Mouse (Mus musculus): Measurements from ENCODE around the gene Tcf7l2. TPM values are rescaled to one million over a fixed set of nuclear protein-coding genes. Genes with fewer than 3 reads are reported as not detected.

Gene Tcf7l2
- total and polyA plus RNA-seq, 2 experiments: 3.2 to 14.6 TPM

DNA sequence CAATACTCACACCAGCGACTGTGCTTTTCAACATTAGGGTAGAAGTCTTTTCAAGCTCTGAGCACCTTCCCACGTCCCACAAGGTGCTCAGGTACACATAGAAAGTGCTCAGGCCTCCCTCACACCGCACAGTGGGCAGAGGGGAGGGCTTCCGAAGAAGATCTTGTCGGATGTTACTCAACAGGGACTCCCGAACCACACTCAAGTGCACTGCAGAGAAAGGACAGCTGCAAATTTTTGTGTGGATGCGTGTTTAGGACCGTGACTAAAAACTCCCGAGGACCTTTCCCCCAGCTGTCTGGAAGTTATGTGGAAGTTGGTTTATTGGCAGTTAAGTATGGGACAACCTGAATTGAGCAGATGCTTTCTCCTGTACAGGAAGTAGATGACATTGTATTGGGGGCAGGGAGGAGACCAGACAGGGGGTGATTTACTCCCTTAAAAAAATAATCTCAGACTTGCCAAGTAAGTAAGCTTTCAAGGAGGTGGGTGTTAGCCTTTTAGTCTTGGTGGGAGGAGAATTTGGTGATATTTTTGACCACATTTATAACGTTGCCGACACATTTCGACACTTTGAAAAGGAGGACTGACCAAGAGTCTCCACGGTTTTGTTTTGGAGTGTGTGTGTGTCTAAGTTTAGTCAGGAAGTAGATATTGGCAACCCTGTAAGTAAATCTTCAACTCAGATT, 5.8 kb downstream of the Tcf7l2 start:
- no peak overlapping the region for H3K9ac ChIP-seq (ENCODE audit: low read depth, low read length)
- peaks cover 22% of the 10 kb centered on the region for H3K36me3 ChIP-seq (ENCODE audit: control insufficient read depth, insufficient read depth, low read length)
- H3K79me2 ChIP-seq (ENCODE audit: control insufficient read depth, insufficient read depth, low read length): peaks cover 42% of the 10 kb centered on the region
- H3K4me1 ChIP-seq (ENCODE audit: control insufficient read depth, insufficient read depth, low read length): peaks cover 6% of the 10 kb centered on the region
- 68% methylated on average over 13 of the region's 13 CpGs for WGBS
- H3K4me3 ChIP-seq (ENCODE audit: insufficient read depth, low read depth, low read length): no peak overlapping the region
- no peaks in the 10 kb centered on the region for H3K27me3 ChIP-seq (ENCODE audit: control insufficient read depth, insufficient read depth, low read length)
- no peak for DNase-seq (ENCODE audit: extremely low read depth, low read depth, low spot score)
- no peak for TF ChIP-seq POLR2A (IDR thresholded peaks at IDR 0.05; ENCODE audit: extremely low read depth, insufficient read depth, low read length)
- no peak for TF ChIP-seq CTCF (IDR thresholded peaks at IDR 0.05; ENCODE audit: low read depth, low read length)
- H3K27ac ChIP-seq (replicated peaks; ENCODE audit: insufficient read depth, low read depth, low read length): no peak overlapping the region

DNA sequence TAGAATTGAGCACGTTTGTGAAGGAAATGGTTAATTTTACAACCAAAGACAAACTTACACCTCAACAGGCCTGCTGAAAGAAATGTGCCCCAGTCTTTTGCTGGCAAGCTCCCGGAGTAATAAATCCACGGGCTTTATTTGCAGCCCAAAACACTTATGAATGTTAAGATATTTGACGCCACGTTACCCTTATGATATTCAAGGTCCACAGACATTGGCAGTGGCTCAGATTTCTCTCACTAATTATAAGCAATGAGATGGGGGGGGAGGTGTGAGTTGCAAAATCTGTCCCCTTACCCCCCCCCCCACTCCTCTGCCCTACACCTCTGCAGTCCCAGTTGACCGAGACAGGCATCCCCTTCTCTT, 6.3 kb downstream of the Tcf7l2 start:
- no peak for DNase-seq (ENCODE audit: extremely low read depth, low read depth, low spot score)
- Histone ChIP-seq H3K36me3 (ENCODE audit: control insufficient read depth, insufficient read depth, low read length) (peaks cover 22% of the 10 kb centered on the region), H3K27me3 (ENCODE audit: control insufficient read depth, insufficient read depth, low read length) (no peaks in the 10 kb centered on the region), H3K27ac (replicated peaks; ENCODE audit: insufficient read depth, low read depth, low read length) (no peak overlapping the region), H3K4me3 (ENCODE audit: insufficient read depth, low read depth, low read length) (no peak overlapping the region), H3K9ac (ENCODE audit: low read depth, low read length) (no peak overlapping the region), H3K79me2 (ENCODE audit: control insufficient read depth, insufficient read depth, low read length) (peaks cover 42% of the 10 kb centered on the region), H3K4me1 (ENCODE audit: control insufficient read depth, insufficient read depth, low read length) (peaks cover 6% of the 10 kb centered on the region)
- TF ChIP-seq CTCF (IDR thresholded peaks at IDR 0.05; ENCODE audit: low read depth, low read length) (no peak), POLR2A (IDR thresholded peaks at IDR 0.05; ENCODE audit: extremely low read depth, insufficient read depth, low read length) (no peak)
- 58% methylated on average over 6 of the region's 6 CpGs for WGBS

DNA sequence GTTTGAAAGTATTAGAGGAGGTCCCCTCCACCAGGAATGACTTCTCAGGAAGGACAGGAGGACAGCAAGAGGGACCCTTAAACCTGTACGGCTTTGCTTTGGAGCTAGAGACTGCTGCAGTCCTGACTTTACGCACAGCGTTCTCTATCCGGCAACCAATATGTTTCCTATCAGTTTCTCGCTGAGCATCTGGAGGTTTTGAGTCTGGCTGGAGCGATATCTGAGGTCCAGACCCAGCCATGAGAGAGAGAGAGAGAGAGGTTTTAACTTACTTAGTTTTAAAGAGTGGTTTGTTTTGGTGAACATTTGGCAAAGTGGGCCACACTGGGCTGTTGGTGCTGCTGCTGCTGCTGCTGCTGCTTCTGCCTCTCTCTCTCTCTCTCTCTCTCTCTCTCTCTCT, 7.2 kb downstream of the Tcf7l2 start:
- peaks cover 42% of the 10 kb centered on the region for H3K79me2 ChIP-seq (ENCODE audit: control insufficient read depth, insufficient read depth, low read length)
- no peaks in the 10 kb centered on the region for H3K27me3 ChIP-seq (ENCODE audit: control insufficient read depth, insufficient read depth, low read length)
- no peak overlapping the region for H3K4me3 ChIP-seq (ENCODE audit: insufficient read depth, low read depth, low read length)
- WGBS: 88% methylated on average over 6 of the region's 6 CpGs
- H3K27ac ChIP-seq (replicated peaks; ENCODE audit: insufficient read depth, low read depth, low read length): no peak overlapping the region
- peaks cover 6% of the 10 kb centered on the region for H3K4me1 ChIP-seq (ENCODE audit: control insufficient read depth, insufficient read depth, low read length)
- TF ChIP-seq CTCF (IDR thresholded peaks at IDR 0.05; ENCODE audit: low read depth, low read length) (no peak), POLR2A (IDR thresholded peaks at IDR 0.05; ENCODE audit: extremely low read depth, insufficient read depth, low read length) (no peak)
- H3K9ac ChIP-seq (ENCODE audit: low read depth, low read length): no peak overlapping the region
- peaks cover 22% of the 10 kb centered on the region for H3K36me3 ChIP-seq (ENCODE audit: control insufficient read depth, insufficient read depth, low read length)
- no peak for DNase-seq (ENCODE audit: extremely low read depth, low read depth, low spot score)

DNA sequence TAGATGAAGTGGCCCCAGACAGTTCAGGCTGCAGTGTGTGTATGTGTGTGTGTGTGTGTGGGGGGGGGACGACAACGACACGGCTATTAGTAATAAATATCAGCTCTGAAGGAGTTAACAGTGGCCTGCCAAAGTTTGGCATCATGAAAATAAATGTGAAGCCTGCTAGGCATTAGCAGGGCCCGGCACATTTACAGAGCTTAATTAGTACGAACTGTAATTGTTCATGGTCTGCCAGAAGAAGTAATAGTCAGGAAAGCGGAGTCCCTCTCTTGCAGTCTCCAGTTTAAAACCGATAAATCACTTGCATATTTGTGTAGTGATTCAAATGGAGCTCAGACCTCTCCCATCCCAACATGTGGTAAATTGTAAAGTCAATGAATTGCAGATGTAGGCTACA, 7.9 kb downstream of the Tcf7l2 start:
- TF ChIP-seq POLR2A (IDR thresholded peaks at IDR 0.05; ENCODE audit: extremely low read depth, insufficient read depth, low read length) (no peak), CTCF (IDR thresholded peaks at IDR 0.05; ENCODE audit: low read depth, low read length) (no peak)
- no peak for DNase-seq (ENCODE audit: extremely low read depth, low read depth, low spot score)
- Histone ChIP-seq H3K9ac (ENCODE audit: low read depth, low read length) (no peak overlapping the region), H3K27me3 (ENCODE audit: control insufficient read depth, insufficient read depth, low read length) (no peaks in the 10 kb centered on the region), H3K4me1 (ENCODE audit: control insufficient read depth, insufficient read depth, low read length) (peaks cover 6% of the 10 kb centered on the region), H3K4me3 (ENCODE audit: insufficient read depth, low read depth, low read length) (no peak overlapping the region), H3K36me3 (ENCODE audit: control insufficient read depth, insufficient read depth, low read length) (peaks cover 22% of the 10 kb centered on the region), H3K27ac (replicated peaks; ENCODE audit: insufficient read depth, low read depth, low read length) (no peak overlapping the region), H3K79me2 (ENCODE audit: control insufficient read depth, insufficient read depth, low read length) (peaks cover 50% of the 10 kb centered on the region)
- WGBS: 79% methylated on average over 7 of the region's 7 CpGs

DNA sequence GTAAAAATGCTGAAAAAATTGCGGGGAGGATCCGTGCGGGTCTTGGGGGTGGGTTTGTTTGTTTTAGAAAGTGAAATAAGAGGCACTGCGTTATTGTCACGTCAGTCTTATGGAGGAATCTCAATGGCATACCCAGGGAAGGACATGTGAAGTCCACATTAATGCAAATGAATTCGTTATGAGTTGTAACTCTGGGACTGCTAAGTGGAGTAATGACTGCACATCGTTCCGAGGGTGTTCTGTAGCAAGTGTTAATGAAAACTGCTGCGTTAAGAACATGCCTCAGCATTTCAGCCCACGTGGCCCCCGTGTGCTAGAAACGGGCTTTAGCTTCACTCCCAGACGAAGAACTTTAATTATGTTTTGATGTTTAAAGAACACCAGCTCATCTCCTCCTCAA, 8.4 kb downstream of the Tcf7l2 start:
- no peak for DNase-seq (ENCODE audit: extremely low read depth, low read depth, low spot score)
- 89% methylated on average over 13 of the region's 13 CpGs for WGBS
- H3K27me3 ChIP-seq (ENCODE audit: control insufficient read depth, insufficient read depth, low read length): no peaks in the 10 kb centered on the region
- peaks cover 54% of the 10 kb centered on the region for H3K79me2 ChIP-seq (ENCODE audit: control insufficient read depth, insufficient read depth, low read length)
- H3K27ac ChIP-seq (replicated peaks; ENCODE audit: insufficient read depth, low read depth, low read length): no peak overlapping the region
- H3K4me1 ChIP-seq (ENCODE audit: control insufficient read depth, insufficient read depth, low read length): peaks cover 6% of the 10 kb centered on the region
- H3K4me3 ChIP-seq (ENCODE audit: insufficient read depth, low read depth, low read length): no peak overlapping the region
- H3K9ac ChIP-seq (ENCODE audit: low read depth, low read length): no peak overlapping the region
- peaks cover 26% of the 10 kb centered on the region for H3K36me3 ChIP-seq (ENCODE audit: control insufficient read depth, insufficient read depth, low read length)
- TF ChIP-seq CTCF (IDR thresholded peaks at IDR 0.05; ENCODE audit: low read depth, low read length) (no peak), POLR2A (IDR thresholded peaks at IDR 0.05; ENCODE audit: extremely low read depth, insufficient read depth, low read length) (no peak)

DNA sequence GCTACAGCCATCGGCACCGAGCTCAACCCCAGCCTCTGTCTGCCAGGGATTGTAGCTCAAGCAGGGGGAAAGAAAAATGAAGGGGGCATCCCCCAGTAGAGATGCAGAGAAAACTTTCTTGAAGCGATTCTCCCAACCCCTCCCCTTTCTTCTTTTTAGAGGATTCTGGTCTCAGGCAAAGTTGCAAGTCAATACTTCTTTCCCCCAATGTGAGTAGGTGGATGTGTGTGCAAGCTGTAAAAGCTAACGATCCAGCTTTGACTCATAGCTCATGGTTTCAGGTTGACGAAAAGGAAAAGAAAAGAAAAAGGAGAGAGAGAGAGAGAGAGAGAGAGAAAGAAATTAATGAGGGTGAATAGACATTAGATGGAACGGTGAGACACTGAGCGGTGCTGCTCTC, 8.8 kb downstream of the Tcf7l2 start:
- peaks cover 2% of the 10 kb centered on the region for H3K4me1 ChIP-seq (ENCODE audit: control insufficient read depth, insufficient read depth, low read length)
- no peak overlapping the region for H3K4me3 ChIP-seq (ENCODE audit: insufficient read depth, low read depth, low read length)
- WGBS: 85% methylated on average over 7 of the region's 7 CpGs
- TF ChIP-seq CTCF (IDR thresholded peaks at IDR 0.05; ENCODE audit: low read depth, low read length) (no peak), POLR2A (IDR thresholded peaks at IDR 0.05; ENCODE audit: extremely low read depth, insufficient read depth, low read length) (no peak)
- no peaks in the 10 kb centered on the region for H3K27me3 ChIP-seq (ENCODE audit: control insufficient read depth, insufficient read depth, low read length)
- H3K36me3 ChIP-seq (ENCODE audit: control insufficient read depth, insufficient read depth, low read length): peaks cover 26% of the 10 kb centered on the region
- no peak overlapping the region for H3K27ac ChIP-seq (replicated peaks; ENCODE audit: insufficient read depth, low read depth, low read length)
- no peak overlapping the region for H3K9ac ChIP-seq (ENCODE audit: low read depth, low read length)
- H3K79me2 ChIP-seq (ENCODE audit: control insufficient read depth, insufficient read depth, low read length): peaks cover 55% of the 10 kb centered on the region
- DNase-seq (ENCODE audit: extremely low read depth, low read depth, low spot score): no peak

All from liver, adult 2 months (tissue).